Mouse (Mus musculus): ENCODE measurements around the gene Psors1c2. TPM values are rescaled to one million over a fixed set of nuclear protein-coding genes. Genes with fewer than 3 reads are reported as not detected.

Gene Psors1c2
- polyA plus RNA-seq, 1 experiment from 2014 or later = 1.8 TPM

DNA sequence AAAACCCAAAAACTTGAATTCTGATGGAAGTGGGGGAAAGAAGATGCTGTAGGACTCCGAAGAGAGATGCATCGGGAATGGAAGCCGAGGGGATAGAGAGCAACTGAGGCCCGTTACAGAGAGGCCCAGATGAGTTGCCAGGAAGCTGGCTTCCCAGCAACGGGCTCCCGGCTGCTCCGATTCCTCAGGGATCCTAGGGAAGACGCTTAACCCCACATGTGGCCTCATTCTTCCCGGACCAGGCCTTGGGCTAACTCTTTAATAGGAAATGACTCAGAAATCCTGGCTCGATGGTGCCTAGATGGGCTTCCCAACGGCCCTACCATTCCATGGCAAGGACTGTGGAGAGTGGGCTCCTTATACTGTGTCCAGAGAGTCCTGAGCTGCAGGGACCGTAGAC, 15.5 kb upstream of the Psors1c2 start:
- ATAC-seq (replicated peaks; ENCODE audit: insufficient number of reproducible peaks, insufficient read depth, low FRiP score, low read depth) = no peak

DNA sequence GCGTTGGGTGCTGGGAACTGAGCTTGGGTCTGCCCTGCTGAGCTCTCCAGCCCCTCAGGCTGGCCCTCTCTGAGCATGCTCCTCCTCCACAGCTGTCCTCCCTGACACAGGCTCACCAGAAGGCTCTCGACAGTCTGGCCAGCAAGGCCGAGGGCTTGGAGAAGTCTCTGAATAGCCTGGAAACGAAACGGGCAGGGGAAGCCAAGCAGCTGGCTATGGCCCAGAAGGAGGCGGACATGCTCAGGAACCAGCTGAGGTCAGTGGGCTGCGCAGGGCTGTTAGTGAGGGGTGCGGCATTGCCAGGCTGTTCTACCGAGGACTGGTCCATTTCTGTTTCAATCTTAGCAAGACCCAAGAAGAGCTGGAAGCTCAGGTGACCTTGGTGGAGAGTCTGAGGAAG, 8.6 kb upstream of the Psors1c2 start:
- Histone ChIP-seq H3K9me3 (replicated peaks) (no peaks in the 10 kb centered on the region), H3K4me3 (no peak overlapping the region), H3K36me3 (peaks cover 36% of the 10 kb centered on the region), H3K4me1 (replicated peaks) (no peaks in the 10 kb centered on the region), H3K27me3 (no peaks in the 10 kb centered on the region), H3K27ac (no peak overlapping the region), H3K4me2 (no peak overlapping the region), H3K9ac (no peak overlapping the region)
- WGBS = 81% methylated on average over 9 of the region's 9 CpGs
- ATAC-seq (replicated peaks; ENCODE audit: insufficient number of reproducible peaks, insufficient read depth, low FRiP score, low read depth) = no peak

More for the DNA sequence above, 15.5 kb upstream of the Psors1c2 start:
- Histone ChIP-seq H3K27me3 (no peaks in the 10 kb centered on the region), H3K4me2 (peak overlapping the region; percentile 78), H3K4me1 (replicated peaks) (peaks cover 34% of the 10 kb centered on the region), H3K9me3 (replicated peaks) (no peaks in the 10 kb centered on the region), H3K36me3 (0 out of 2 replicates have a peak, but pooled peaks cover 1% of the 10 kb centered on the region), H3K4me3 (peak overlapping the region; percentile 81), H3K9ac (peak overlapping the region; percentile 67), H3K27ac (peak overlapping the region; percentile 41)
- WGBS = 6% methylated on average over 12 of the region's 12 CpGs

DNA sequence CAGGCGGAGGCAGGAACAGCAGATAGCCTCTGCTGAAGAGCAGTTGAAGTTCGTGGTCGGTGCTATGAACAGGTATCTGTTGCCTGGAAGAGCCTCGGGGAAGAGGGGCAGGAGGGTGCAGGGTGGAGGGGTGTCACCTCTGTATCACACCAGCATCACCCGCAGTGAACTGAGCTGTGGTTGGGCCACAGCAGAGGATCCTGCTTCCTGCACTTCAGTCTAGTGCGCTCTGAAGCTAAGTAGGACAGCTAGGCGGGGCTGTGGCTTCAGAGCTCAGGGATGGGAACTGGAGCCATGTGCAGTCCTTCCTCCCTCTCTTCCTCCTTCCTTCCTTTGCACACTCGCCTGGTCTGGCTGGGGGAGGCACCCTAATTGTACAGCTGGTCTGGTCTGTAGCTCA, 6.4 kb upstream of the Psors1c2 start:
- no peak overlapping the region for H3K4me2 ChIP-seq
- no peak overlapping the region for H3K9ac ChIP-seq
- H3K4me1 ChIP-seq (replicated peaks) = no peaks in the 10 kb centered on the region
- no peaks in the 10 kb centered on the region for H3K27me3 ChIP-seq
- peaks cover 43% of the 10 kb centered on the region for H3K36me3 ChIP-seq
- WGBS = 60% methylated on average over 8 of the region's 8 CpGs
- no peaks in the 10 kb centered on the region for H3K9me3 ChIP-seq (replicated peaks)
- H3K4me3 ChIP-seq = no peak overlapping the region
- no peak overlapping the region for H3K27ac ChIP-seq
- no peak for ATAC-seq (replicated peaks; ENCODE audit: insufficient number of reproducible peaks, insufficient read depth, low FRiP score, low read depth)

DNA sequence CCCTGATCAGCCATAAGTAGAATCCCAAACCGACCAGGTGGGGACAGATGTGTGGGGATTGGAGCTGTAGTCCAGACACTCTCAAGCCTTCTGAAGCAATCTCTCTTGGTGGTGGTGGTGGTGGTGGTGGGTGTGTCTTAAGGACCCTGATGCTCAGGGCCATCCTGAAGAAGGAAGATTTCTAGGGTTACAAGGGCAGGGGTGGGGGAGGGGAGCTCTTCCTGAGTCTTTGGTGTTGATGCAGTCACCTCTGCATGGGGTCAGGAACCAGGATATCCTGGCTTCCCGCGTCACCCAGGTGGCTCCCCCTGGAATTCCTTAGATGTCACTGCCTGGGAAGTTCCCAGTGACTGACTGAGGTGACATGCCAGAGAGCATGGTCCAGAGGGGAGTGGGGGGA, 641 bp upstream of the Psors1c2 start:
- Histone ChIP-seq H3K27me3 (peaks cover 12% of the 10 kb centered on the region; the same call in 1 of the 2 replicates), H3K27ac (no peak overlapping the region), H3K36me3 (peaks cover 21% of the 10 kb centered on the region), H3K4me2 (no peak overlapping the region), H3K9me3 (replicated peaks) (no peaks in the 10 kb centered on the region), H3K4me1 (replicated peaks) (no peaks in the 10 kb centered on the region), H3K9ac (no peak overlapping the region), H3K4me3 (no peak overlapping the region)
- ATAC-seq (replicated peaks; ENCODE audit: insufficient number of reproducible peaks, insufficient read depth, low FRiP score, low read depth) = no peak
- 4% methylated on average over 3 of the region's 3 CpGs for WGBS

DNA sequence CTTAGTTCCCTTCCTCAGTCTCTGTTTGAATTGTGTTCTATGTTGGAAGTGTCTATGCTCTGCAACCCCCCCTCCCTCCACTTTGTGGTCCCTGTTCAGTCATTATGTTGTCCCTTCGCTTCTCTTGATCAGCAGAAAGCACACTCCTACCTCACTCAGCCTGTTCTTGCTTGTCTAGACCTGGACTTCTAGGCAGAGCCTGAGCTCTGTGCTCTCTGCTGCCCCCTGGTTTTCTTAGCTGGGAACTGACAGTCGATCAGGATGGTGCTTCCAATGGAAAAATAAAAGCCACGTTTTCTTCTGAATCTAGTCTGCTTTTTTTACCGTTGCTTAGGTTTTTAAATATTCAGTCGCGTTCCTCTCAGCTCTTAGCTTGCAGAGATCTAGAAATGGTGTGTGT, 1.3 kb downstream of the Psors1c2 start:
- ATAC-seq (replicated peaks; ENCODE audit: insufficient number of reproducible peaks, insufficient read depth, low FRiP score, low read depth) = no peak
- 9% methylated on average over 6 of the region's 6 CpGs for WGBS
- no peaks in the 10 kb centered on the region for H3K4me1 ChIP-seq (replicated peaks)

DNA sequence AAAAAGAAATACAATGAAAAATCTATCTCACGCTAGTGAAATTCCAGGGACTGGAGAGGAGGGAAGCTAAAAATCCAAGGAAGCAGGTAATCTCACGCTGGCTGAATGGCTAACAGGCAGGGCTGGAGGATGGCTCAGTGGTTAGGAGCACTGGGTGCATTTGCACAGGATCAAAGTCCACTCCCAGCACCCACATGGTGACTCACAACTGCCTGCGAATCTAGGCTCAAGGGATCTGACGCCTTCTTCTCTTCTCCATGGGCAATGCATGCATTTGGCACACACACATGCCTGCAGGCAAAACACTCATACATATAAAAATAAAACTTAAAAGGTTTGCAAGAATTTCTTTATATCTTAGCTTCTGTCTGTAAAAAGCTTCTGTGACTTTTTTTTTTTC, 4.4 kb downstream of the Psors1c2 start:
- 86% methylated on average over 4 of the region's 4 CpGs for WGBS
- Histone ChIP-seq H3K27ac (no peak overlapping the region), H3K9ac (no peak overlapping the region), H3K36me3 (no peaks in the 10 kb centered on the region), H3K4me3 (no peak overlapping the region), H3K9me3 (replicated peaks) (no peaks in the 10 kb centered on the region), H3K4me1 (replicated peaks) (no peaks in the 10 kb centered on the region), H3K27me3 (peaks cover 15% of the 10 kb centered on the region; the same call in 1 of the 2 replicates), H3K4me2 (no peak overlapping the region)
- ATAC-seq (replicated peaks; ENCODE audit: insufficient number of reproducible peaks, insufficient read depth, low FRiP score, low read depth) = no peak

More for the DNA sequence above, 1.3 kb downstream of the Psors1c2 start:
- Histone ChIP-seq H3K27me3 (peaks cover 15% of the 10 kb centered on the region; the same call in 1 of the 2 replicates), H3K27ac (no peak overlapping the region), H3K9me3 (replicated peaks) (no peaks in the 10 kb centered on the region), H3K36me3 (peaks cover 7% of the 10 kb centered on the region), H3K4me2 (no peak overlapping the region), H3K4me3 (no peak overlapping the region), H3K9ac (no peak overlapping the region)

DNA sequence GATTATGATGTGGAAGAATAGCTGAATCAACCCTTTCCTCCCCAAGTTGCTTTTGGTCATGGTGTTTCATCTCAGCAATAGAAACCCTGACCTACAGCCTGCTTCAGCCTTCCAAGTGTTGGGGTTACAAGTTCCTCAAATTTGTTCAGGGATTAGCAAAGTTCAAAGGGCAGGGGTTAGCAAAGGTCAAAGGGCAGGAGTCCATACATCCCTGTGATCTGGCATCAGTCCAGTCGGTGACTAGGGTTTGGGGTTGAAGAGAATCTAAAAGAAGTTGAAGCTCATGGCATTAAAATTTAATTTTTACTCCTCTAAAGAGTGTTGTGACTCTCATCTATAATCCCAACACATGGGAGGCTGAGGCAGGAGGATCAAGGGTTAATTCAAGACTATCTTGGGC, 5.5 kb downstream of the Psors1c2 start:
- no peak overlapping the region for H3K4me2 ChIP-seq
- H3K4me1 ChIP-seq (replicated peaks) = peaks cover 6% of the 10 kb centered on the region
- ATAC-seq (replicated peaks; ENCODE audit: insufficient number of reproducible peaks, insufficient read depth, low FRiP score, low read depth) = no peak
- H3K27ac ChIP-seq = no peak overlapping the region
- H3K36me3 ChIP-seq = no peaks in the 10 kb centered on the region
- H3K27me3 ChIP-seq = peaks cover 10% of the 10 kb centered on the region; the same call in 1 of the 2 replicates
- 73% methylated on average over 1 of the region's 1 CpGs for WGBS
- H3K4me3 ChIP-seq = no peak overlapping the region
- H3K9ac ChIP-seq = no peak overlapping the region
- H3K9me3 ChIP-seq (replicated peaks) = no peaks in the 10 kb centered on the region

DNA sequence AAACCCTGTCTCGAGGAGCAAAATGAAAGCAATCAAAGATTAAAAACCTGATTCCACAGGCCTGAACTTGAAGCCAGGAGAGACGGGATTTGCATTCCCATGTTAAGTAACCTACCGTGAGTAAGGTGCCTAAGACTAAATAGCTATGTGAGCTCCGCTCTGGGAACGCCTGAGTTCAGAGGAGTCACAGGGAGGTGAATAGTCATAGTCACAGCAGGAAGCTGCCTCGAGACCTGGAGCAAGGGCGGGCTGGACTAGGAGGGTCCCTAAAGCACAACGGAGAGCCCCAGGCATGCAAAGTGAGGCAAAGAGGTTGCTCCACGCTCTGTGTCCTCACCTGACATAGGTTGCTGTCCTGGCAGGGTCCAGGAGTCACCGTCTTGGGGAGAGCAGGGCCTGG, 6.5 kb downstream of the Psors1c2 start:
- Histone ChIP-seq H3K27ac (no peak overlapping the region), H3K9me3 (replicated peaks) (no peaks in the 10 kb centered on the region), H3K4me2 (no peak overlapping the region), H3K36me3 (no peaks in the 10 kb centered on the region), H3K27me3 (0 out of 2 replicates have a peak, but pooled peaks cover 3% of the 10 kb centered on the region), H3K4me1 (replicated peaks) (peaks cover 14% of the 10 kb centered on the region), H3K9ac (no peak overlapping the region), H3K4me3 (no peak overlapping the region)
- ATAC-seq (replicated peaks; ENCODE audit: insufficient number of reproducible peaks, insufficient read depth, low FRiP score, low read depth) = no peak
- 51% methylated on average over 10 of the region's 10 CpGs for WGBS

DNA sequence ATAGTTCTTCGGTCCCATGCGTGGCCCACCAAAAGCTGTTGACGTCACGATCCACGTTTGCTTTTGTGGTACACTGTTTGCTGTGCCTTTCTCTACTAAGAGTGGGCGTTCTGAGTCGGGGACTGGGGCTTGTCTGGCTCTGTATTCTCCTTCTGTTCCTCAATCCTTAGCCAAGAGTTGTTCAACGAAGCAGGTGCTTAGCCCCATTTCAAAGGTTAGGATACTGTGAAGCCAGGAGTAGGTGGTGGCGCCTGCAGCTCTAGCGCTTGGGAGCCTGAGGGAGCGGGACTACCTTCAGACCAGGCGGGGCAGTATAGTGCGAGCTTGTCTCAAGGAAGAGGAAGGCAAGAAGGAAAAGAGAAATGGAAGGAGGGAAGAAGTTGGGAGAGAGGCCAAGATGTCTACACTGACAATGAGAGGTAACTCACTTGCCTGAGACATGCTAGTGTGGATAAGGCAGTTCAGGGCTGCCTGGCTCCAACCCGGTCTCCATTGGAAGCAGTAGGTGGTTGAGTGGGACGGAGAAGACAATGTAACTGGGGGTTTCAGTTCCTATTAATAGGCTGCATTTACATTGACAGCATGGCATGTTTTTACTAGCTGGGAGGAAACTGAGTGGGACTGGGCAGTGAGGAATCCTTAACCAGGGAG, 9.9 kb downstream of the Psors1c2 start:
- H3K4me3 ChIP-seq = 0 out of 2 replicates have a peak overlapping the region, but pooled peaks have one; percentile 3
- no peak for ATAC-seq (replicated peaks; ENCODE audit: insufficient number of reproducible peaks, insufficient read depth, low FRiP score, low read depth)
- no peaks in the 10 kb centered on the region for H3K9me3 ChIP-seq (replicated peaks)
- H3K27ac ChIP-seq = peak overlapping the region; percentile 33; the same call in 1 of the 2 replicates
- WGBS = 72% methylated on average over 15 of the region's 15 CpGs
- peaks cover 14% of the 10 kb centered on the region for H3K4me1 ChIP-seq (replicated peaks)
- no peaks in the 10 kb centered on the region for H3K36me3 ChIP-seq
- H3K27me3 ChIP-seq = 0 out of 2 replicates have a peak, but pooled peaks cover 3% of the 10 kb centered on the region
- H3K4me2 ChIP-seq = peak overlapping the region; percentile 38
- no peak overlapping the region for H3K9ac ChIP-seq

DNA sequence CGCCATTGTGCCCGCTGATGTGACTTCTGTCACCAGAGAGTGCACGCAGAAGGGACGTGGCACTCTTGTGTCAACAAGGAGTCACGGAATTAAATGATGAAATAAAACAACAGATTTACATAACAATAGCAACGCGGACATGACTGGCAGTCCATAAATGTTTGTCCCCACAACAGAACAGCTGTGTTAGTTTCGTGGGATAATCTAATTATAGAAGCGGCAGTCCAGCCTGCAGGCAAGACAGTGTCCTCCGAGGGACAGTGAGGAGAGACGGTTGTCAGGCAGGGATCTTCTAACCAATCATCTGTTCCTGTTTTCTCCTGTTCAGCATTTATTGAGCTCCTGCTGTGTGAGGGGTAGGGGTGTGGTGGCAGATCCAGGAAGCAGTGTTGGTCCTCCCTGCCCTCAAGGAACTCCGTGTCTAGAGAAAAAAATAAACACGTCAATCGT, 10.4 kb downstream of the Psors1c2 start:
- Histone ChIP-seq H3K4me1 (replicated peaks) (peaks cover 17% of the 10 kb centered on the region), H3K9ac (peak overlapping the region; percentile 3; the same call in 1 of the 2 replicates), H3K27me3 (no peaks in the 10 kb centered on the region), H3K4me3 (0 out of 2 replicates have a peak overlapping the region, but pooled peaks have one; percentile 3), H3K27ac (peak overlapping the region; percentile 33; the same call in 1 of the 2 replicates), H3K4me2 (peak overlapping the region; percentile 38), H3K36me3 (no peaks in the 10 kb centered on the region), H3K9me3 (replicated peaks) (no peaks in the 10 kb centered on the region)
- WGBS = 41% methylated on average over 14 of the region's 14 CpGs
- ATAC-seq (replicated peaks; ENCODE audit: insufficient number of reproducible peaks, insufficient read depth, low FRiP score, low read depth) = no peak

DNA sequence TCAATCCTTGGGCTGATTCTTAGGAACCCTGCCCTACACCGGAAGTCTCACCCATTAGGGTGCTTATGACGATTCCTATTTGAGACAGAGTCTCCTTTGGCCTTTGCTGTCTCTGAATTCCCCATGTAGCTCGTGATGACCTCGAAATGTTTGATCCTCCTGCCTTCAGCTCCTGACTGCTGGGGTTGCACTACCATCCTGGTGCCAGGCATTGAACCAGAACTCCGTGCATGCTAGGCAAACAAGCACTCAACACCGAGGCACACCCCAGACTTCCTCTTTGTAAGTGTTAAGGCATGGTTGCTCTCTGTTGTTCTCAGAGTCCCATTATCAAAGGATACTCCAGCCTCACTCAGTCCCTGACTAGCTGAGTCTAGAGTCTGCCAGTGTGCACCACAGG, 11.0 kb downstream of the Psors1c2 start:
- Histone ChIP-seq H3K4me2 (0 out of 2 replicates have a peak overlapping the region, but pooled peaks have one; percentile 38), H3K36me3 (no peaks in the 10 kb centered on the region), H3K9me3 (replicated peaks) (no peaks in the 10 kb centered on the region), H3K27me3 (no peaks in the 10 kb centered on the region), H3K9ac (no peak overlapping the region; the same call in 1 of the 2 replicates), H3K4me1 (replicated peaks) (peaks cover 23% of the 10 kb centered on the region), H3K4me3 (no peak overlapping the region), H3K27ac (0 out of 2 replicates have a peak overlapping the region, but pooled peaks have one; percentile 33)
- no peak for ATAC-seq (replicated peaks; ENCODE audit: insufficient number of reproducible peaks, insufficient read depth, low FRiP score, low read depth)
- WGBS = 69% methylated on average over 6 of the region's 6 CpGs

DNA sequence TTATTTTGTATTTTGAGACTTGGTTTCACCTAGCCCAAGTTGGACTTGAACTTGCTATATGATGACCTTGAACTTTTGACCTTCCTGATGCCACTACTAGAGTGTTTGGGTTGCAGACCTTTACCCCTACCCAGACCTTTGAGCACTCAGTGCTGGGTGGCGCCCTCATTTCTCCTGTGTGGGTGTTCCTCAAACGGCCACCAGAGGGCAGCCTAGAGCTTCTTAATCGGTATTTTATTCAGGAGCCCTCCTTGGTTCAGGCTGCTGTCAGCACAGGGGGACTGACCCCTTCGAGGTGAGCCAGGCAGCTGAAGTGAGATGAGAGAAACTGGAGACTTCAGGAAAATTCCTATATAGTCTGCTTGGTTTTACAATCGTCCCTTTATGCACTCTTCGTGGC, 11.7 kb downstream of the Psors1c2 start:
- Histone ChIP-seq H3K4me1 (replicated peaks) (peaks cover 24% of the 10 kb centered on the region), H3K27ac (no peak overlapping the region), H3K4me3 (no peak overlapping the region), H3K36me3 (no peaks in the 10 kb centered on the region), H3K9me3 (replicated peaks) (no peaks in the 10 kb centered on the region), H3K4me2 (no peak overlapping the region), H3K9ac (no peak overlapping the region), H3K27me3 (no peaks in the 10 kb centered on the region)
- ATAC-seq (replicated peaks; ENCODE audit: insufficient number of reproducible peaks, insufficient read depth, low FRiP score, low read depth) = no peak
- 37% methylated on average over 6 of the region's 6 CpGs for whole genome bisulfite sequencing
